Mouse (Mus musculus) kidney, postnatal 25 days (tissue): ENCODE results near the gene Trarg1.
"Not testable (repeated sequence)": the region's sequence is repeated elsewhere in the genome, so short reads cannot be mapped to it uniquely, and the experiment has no call there.

ENCODE experiments used
- DNase-seq, 2 experiments: peaks; one replicate each; pipeline ENCODE4 v3.0.0; 2021; ENCODE audit warnings: mixed read lengths in 2 of 2

The Trarg1 gene

DNA sequence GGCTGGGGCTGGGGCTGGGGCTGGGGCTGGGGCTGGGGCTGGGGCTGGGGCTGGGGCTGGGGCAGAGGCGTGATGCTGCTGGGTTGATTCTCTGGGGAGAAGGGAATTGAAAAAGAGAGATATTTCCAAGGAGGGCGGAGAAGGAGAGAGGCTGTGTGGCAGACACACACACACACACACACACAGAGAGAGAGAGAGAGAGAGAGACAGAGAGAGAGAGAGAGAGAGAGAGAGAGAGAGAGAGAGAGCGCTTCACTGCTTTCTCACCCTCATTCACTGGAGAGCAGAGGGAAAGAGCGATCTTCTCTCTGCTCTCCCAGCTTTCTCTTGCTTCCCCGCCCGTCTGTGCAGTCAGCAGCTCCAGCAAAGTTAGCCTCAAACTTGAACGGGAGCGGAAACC, at the start of gene Trarg1:
TSS of gene Trarg1 (plus strand) at position 301 of the 400 bp plus-strand sequence.
- DNase-seq, result not testable (repeated sequence)

DNA sequence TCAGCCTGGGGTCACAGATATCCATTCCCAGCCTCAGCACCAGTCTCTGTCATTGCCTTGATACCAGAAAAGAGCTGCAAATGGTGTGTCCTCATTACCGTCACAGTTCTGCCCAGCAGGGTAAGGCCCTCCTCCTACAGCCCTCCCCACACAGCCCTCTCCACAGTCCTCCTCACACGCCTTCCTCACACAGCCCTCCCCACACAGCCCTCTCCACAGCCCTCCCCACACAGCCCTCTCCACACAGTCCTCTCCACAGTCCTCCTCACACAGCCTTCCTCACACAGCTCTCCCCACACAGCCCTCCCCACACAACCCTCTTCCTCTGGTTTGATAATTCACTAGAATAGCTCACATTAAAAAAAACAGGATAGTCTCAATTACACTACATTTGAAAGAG, 49.6 kb upstream of the Trarg1 start:
- no peak for DNase-seq

DNA sequence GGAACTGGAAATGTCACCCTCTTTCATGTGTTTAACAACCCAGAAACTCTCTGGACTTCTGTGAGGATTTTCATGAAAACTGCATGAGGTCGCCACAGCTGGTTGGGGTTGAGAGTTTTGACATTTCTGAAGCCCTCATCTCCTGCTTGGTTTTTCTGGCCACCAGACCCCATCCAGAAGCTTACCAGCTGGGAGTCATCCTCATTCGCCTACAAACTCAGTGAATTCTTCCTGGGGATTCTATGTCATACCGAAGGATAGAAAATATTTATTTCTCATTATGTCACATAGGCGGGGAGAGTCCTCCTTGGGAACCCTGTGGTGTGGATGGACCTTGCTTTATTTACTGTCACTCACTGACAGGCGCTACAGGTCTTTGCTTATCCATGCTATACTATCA, 49.1 kb upstream of the Trarg1 start:
- no peak for DNase-seq

DNA sequence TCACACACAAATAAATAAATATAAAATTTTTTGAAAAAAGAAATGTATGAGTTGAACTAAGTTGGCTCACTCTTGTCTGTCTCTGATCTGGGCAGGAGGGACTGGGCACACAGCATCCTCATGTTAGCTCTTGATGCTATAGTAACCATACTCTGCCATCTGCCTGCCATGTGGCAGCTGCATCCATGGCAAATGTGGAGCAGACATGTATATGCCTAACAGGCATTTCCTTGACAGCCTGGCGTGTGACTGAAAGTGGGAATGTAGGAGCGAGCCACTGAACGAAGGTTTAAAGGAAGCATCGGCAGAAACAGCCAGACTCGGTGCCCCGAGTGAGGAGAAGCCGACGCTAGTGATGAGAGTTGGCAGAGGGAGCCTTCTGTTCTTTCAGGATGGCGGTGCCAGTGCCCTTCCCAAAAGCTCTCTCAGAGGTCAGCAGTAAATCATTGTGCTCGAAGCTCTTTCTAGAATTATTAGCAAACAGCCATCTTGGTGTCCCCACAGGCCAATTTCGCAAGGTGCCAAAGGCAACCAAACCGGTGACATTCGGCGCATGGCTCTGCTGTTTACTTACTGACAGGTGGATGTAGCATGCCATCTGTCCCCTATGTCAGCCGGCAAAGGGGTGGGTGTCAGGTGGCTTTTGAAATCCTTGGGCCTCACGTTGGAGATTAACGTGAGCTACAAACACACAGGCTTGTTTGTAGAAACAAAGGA, 40.2 kb upstream of the Trarg1 start:
- no peak for DNase-seq

DNA sequence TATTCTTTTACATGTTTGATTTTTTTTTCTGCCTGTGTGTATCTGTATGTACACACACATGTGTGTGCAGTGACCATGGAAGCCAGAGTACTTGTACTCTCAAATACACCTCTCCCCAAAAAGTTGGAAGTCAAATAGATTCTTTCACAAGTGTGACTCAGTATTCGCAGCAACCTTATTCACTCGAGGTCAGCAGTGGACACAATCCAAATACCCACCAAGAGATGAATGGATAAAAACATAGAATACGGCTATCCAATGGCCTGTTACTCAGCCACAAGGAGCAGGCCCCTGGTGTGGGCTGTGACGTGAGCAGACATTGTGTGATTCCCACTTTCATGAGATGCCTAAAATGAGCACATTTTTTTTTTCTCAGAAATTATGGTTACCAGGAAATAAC, 39.4 kb upstream of the Trarg1 start:
- DNase-seq, result no peak

DNA sequence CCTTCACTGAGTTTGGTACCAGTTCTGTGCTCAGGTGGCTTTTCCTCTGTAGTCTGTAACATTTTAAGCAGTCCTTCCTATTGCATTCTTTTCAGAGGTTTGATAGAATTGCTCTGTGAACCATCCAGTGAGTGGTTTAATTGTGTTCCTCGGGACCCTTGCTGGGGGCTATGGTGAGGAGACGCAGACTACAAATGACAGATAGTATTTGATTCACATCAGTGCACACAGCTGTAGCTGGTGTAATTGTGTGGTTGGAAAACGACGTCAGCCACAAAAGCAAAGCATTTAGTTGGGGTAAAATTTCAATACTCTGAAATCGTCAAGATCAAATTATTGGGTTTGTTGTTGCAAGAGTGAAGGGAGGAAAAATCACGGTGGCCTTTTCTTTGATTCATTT, 35.4 kb upstream of the Trarg1 start:
- DNase-seq, result no peak

DNA sequence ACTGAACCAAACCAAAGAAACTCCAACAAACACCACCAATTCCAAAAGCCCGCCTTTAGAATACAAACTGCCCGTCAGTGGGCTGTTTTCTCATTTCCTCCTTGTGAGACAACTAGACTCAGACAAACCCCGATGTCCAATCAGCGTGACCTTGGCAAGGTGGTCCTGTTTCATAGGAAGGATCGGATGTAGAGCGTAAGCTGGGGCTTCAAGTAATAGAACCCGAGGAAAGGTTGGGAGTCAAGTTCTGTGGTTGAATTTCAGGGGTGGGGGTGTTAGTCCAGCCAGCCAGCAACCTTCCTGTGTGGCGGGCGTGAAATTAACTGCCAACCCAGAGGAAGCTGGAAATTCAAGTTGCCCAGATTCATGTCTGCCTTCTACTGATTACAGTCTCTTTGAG, 34.6 kb upstream of the Trarg1 start:
- DNase-seq, result no peak

DNA sequence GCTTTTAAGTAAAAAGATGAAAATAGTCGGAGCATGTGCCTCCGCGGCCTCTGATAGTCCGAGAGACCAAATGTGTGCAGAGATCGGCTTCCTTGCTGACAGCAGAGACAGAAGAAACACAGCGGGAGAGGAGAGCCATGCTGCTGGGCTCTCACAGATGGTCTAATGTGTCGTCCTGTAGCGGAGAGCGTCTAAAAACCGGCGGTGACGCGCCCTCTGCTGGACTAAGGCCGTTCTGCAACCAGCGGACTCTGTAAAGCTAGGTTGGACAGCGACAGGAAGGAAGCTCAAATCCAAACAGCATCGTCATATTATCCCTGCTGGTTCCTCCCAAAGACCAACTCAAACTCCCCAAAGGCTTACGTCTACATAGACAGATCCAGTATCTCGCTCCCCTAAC, 33.7 kb upstream of the Trarg1 start:
- DNase-seq, result peak; percentile 83 to 94

DNA sequence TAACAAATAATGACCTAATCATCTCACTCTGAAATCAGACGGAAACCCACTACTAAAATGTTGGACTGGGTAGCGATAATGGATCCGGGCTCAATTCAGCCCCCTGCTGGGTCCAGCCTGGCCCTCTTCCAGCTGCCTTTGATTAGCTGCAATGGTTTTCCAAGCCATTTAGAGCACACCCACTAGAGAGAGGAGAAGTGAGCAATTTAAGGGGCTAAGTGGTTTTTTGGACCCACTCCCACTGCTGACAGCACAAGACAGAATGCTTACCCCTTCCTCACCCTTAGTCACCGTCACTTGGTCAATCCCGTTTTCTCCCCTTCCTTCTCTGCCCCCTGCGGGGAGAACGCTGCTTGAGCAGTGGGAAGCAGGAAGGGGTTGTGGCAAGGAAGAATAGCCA, 32.5 kb upstream of the Trarg1 start:
- DNase-seq, result no peak

DNA sequence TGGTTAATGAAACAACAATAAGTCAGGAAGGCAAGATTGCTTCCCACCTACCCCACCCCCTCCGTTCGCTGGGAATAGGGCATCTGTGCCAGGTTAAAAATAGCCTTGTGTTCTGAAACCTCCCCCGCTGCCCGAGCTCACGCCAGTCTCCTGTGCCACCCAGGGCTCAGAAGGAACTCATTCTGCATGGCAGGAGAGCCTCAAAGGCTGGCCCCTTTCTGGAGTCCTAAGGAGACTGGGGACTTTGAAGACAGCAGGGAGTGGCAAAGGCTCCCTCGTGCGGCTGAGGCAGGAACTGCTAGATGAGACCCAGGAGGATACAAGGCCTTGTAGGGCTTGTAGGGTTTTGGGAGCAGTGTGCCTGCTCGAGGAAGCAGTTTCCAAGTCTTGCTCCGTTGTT, 32.1 kb upstream of the Trarg1 start:
- peak; percentile 79 to 86 for DNase-seq

DNA sequence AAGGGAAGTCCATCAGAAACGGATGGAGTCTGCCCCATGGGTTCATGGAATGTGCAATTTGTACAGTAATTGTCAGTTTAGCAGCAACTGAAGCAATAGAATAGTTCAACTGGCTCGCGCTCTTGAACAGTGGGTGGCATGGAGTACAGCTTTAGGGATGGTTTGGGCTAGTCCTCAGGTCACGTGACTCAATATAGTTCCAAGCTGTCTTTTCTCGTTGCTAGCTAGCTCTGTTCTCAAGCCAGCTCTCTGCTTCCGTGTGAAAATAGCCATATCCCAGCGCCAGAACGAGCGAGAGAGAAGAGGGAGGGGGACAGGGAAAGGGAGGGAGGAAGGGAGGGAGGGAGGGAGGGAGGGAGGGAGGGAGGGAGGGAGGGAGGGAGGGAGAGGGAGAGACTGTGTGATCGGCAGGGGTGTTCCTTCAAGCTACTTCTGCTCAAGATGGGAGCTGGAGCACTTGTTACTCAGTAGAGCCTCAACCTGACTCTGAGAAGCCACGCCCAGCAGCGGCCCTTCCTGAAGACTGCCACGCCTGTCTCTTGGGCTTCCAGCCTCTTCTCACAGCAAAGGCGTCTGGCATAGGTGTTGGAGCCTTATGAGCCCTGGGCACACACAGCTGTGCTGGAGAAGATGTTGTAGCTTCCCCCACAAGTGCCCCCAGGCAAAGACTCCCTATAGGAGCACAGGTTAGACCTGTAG, 28.6 kb upstream of the Trarg1 start:
- DNase-seq, result no peak

DNA sequence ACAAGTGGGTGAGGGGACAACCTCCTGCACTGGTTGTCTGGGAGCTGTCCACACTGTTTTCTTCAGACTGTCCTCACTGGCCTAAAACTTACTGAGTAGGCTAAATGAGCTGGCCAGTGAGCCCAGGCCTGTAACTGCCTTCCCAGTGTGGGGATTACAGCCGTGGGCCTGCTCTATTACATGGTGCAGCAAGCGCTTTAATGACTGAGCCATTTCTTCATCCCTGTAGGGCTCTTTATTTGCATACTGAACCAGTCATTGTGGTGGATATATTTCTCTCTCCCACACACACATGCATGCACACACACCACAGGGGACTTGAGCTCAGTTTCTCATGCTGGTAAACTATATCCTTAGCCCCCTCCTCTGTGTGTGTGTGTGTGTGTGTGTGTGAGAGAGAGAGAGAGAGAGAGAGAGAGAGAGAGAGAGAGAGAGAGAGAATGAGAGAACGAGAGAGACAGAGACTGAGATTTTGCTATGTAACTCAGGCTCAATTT, 26.7 kb upstream of the Trarg1 start:
- no peak for DNase-seq

DNA sequence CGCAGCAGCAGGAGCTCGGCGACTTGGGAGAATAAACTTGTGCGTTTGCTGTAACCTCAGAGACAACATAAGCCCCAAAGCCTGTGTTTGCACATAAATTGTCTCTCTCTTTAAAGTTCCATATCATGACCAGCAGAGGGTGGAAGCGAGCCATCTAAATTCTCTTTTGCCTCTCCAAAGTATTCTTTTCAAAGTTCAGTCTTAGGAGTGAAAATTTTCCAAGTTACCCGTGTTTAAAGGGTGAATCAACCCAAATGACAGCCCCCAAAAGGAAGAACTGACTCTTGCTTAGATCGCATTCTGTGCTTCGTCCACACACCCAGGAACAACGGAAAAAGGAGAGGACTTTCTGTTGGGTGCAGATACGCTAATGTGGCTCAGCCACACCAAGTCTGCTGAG, 24.5 kb upstream of the Trarg1 start:
- peak in 1 of 2 experiments; percentile 64 for DNase-seq

DNA sequence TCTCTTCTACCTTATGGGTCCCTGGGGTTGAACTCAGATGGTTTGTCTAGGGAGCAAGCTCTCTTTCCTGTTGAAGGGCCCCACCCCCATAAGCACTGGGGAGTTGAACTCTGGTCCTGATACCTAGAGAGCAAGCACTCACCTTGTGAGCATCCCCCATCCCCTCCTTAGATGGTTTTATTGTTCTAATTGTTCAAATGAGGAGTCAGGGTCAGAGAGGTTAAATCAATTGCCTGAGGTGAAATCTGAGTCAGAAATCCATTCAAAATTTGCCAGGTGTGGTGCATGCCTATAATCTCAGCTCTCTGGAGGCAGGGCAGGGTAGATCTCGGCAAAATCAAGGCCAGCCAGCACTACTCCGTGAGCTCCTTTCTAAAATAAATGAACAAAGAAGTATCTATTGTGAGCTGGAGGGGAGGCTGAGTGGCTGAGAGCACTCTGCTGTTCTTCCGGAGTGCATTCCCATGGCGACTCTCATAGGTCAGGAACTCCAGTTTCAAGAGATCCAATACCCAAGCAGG, 22.1 kb upstream of the Trarg1 start:
- no peak for DNase-seq

DNA sequence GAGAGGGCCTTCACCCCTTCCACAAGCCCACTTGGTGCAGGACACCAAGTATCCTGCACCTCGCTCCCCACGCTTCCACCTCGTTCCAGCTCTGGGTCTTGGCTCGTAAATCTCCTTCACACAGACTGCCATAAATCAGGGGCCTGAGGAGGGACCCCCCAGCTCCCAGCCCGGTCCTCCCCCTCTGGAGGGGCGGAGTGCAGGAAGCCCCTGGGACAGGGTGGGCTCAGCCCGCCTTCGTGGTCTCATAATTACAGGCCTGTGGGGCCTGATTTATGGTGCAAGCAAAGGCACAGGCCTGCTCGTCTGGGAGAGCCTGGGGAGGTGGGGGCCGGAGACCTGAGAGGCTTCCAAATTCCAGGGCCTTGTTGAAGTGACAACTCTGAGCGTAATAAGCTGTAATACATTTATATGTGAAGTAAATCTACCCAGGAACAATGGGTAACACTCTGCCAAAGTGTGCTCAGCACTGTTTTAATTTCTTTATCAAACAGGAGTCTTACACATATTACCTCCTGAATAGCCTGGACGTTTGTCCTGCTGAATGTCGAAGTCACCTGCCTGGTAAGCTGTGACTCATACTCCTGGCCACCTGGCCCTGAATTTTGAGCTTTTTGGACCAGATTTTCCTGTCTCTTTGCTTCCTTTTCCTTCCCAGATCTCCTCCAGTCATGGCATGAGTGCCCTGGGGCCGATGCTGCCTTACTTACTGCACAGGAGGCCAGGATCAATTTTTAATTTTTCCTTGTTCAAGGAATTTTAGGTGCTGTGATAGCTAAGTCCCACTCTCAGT, 20.3 kb upstream of the Trarg1 start:
- DNase-seq, result no peak

DNA sequence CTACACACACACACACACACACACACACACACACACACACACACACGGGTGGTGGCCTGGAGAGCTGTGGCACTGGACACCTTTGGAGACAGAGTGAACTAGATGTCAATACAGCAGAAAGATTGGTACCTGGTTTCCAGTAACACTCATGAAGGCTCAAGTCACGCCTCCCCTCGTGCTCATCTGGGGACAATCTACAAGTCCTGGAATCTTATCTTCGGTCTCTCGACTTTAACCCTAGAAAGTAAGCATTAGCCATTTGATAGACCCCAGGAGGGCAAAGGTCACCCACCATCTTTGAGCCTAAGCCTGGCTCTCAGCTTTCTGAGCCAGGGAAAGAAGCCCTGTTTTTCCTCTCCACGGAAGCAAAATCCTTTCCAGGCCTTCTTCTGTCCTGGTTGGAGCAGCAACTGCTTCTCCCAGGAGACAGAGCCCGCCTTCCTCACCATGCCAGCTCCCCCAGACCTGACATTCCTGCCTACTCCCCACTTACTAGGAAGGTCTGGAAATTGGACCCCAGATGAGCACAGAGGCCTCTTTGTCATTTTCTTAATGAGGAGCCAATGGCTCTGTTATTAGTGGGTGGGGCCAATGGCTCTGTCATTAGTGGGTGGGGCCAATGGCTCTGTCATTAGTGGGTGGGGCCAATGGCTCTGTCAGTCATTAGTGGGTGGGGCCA, 17.7 kb upstream of the Trarg1 start:
- no peak for DNase-seq

DNA sequence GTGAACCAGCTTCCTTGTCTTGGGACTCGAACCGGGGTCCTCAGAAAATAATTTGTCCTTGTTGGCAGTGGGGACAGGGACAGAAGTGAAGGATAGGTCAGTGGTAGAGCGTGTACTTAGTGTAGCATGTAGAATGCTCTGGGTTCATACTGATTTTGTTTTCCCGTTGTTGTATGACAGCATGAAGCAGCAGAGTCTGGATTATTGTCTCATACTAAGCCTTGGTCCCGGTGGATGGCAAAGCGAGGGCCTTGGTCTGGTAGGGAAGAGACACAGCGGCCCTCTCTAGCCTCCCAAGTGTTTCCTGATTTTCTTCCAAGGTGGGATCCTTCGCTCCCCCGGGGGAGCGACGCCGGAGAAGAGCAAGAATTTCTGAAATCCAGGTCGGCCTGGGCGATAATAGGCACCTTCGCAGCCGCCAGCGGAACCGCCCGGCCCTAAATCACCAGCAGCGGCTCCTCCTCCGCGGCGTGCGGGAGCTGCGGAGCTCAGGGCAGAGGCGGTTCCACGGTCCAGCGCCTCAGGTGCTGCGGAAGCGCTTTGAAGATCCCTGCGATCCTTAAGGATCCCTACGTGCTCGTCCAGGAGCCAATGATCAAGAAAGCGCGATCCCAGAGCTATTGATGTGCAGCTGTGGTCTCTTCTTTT, 13.5 kb upstream of the Trarg1 start:
- peak; percentile 10 to 45 for DNase-seq

DNA sequence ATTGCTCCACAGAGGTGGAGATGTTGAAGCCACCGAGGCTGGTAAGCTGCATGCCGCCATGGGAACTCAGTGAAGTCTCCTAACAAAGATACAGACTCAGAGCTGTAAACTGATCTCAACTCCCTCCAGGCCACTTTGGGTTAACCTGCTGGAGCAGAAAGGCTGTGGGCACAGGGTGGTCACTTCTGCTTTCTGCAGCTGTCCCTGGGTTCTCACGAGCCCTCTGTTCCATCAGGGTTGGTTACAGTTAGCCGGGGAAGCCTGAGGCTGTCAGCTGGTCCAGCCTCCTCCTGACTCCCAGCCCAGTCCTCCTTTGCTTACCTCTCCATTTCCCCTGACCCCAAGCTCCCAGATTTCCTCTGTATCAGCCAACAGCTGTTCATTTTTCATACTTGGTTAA, 11.8 kb upstream of the Trarg1 start:
- no peak for DNase-seq

DNA sequence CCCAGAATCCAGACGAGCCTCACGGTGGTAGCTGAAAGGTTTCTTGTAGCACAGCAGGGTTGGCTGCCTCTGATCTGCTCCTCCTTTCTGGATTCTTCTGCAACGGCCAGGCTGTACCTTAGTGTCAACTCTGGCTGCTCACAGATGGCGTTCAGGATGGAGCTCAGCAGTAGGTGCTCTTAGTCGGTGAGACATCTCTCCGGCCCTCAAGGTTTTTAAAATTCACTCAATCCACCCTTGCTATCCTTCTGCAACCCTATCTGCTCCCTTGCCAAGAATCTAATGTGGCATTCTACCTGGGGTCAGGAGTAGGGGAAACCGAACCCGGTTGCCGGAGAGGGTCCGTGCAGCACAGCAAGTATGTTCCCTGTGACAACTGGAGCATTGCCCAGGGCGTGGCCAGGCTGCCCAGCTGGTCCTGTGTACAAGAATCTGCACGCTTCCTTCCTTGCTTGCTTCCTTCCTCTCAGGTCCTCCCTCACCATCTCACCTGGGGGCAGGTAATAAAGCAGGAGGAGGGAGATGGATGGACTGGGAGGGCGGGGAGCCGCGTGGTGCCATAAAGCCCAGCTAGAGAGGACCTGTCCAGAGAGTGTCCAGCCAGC, 7.6 kb upstream of the Trarg1 start, which contains the start of gene Bhlha9:
TSS of gene Bhlha9 (plus strand) at position 600 of the 605 bp plus-strand sequence.
- DNase-seq, result no peak

DNA sequence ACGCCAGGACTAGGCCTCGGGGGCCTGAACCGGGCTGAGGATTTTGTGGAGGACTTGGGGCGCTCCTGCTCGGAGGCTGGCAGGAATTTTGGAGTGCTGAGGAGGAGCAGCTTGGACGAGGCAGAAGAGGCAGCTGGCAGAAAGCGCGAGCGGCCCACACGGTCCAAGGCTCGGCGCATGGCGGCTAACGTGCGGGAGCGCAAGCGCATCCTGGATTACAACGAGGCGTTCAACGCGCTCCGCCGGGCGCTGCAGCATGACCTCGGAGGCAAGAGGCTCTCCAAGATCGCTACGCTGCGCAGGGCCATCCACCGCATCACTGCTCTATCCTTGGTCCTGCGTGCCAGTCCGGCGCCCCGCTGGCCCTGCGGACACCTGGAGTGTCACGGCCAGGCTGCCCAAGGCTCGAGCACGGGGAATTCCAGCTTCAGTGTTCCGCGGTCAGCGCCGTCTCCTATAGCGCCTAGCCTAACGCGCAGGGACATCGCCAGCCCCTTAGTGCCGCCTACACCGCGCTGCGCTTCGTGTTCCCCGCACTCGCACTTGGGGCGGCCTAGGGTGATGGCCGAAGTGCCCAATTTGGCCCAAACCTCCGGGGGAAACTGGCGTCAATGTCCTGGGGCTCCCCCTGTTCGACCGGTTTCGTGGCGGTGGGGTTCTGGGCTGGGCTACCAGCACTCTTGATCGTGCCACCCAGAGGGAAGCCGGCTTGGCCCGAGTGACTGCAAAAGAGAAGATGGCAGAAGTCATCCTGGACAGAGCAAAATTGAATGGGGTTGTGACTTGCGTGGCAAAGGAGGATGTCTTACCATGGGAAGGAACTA, 6.8 kb upstream of the Trarg1 start:
- DNase-seq, result no peak

DNA sequence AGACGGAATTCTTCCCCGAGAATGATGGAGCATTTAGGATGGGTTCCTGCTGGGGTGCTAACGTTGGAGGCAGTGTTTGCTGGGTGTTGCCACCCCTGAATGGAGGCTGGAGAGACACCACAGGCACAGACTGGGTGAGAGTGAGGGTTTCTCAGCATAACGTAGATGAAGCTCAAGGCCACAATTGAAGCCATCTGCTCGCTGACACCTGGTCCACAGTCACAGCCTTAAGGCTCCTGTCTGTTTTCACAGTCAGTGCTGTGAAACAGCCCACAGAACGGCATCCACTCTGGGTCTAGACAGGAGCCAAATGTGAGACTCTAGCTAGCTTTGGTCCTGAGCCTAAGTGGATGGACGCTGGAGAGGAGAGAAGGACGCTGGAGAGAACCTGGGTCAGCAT, 5.4 kb upstream of the Trarg1 start:
- no peak for DNase-seq
